Mouse (Mus musculus) embryonic facial prominence, embryonic 11.5 days (tissue): ENCODE measurements around the gene Arhgap27. TPM values are rescaled to one million over a fixed set of nuclear protein-coding genes. Genes with fewer than 3 reads are reported as not detected.

Source experiments
- ATAC-seq: fragments of 200-750 bp; cut with Nextera tagmentation; replicated peaks from 2 replicates; pipeline ENCODE4 v1.8.0; 2017; ENCODE audit warnings: low read depth; ENCODE audit not compliant: insufficient number of reproducible peaks, low FRiP score, low TSS enrichment
- DNase-seq: peaks from one replicate; pipeline ENCODE4 v3.0.0-alpha.2; 2015; ENCODE audit warnings: low spot score
- H3K27ac ChIP-seq: fragments of 300-500 bp; sonication (generic); replicated peaks from 2 replicates; pipeline ENCODE4 v1.5.1; 2014; ENCODE audit warnings: mild to moderate bottlenecking, low read depth, low read length, control low read depth
- H3K27me3 ChIP-seq: fragments of 300-500 bp; sonication (generic); 2 replicates; pipeline ENCODE4 v1.6.1; 2014; ENCODE audit warnings: mild to moderate bottlenecking, low read length, moderate library complexity, mixed read lengths; ENCODE audit not compliant: control insufficient read depth, insufficient read depth
- H3K36me3 ChIP-seq: fragments of 300-500 bp; sonication (generic); replicated peaks from 2 replicates; pipeline ENCODE4 v1.6.1; 2014; ENCODE audit warnings: low read depth, mild to moderate bottlenecking, low read length, moderate library complexity, mixed read lengths; ENCODE audit not compliant: control insufficient read depth, insufficient read depth
- H3K4me1 ChIP-seq: fragments of 300-500 bp; sonication (generic); 2 replicates; pipeline ENCODE4 v1.6.1; 2014; ENCODE audit warnings: low read length, mixed read lengths; ENCODE audit not compliant: control insufficient read depth, insufficient read depth
- H3K4me2 ChIP-seq: fragments of 300-500 bp; sonication (generic); 2 replicates; pipeline ENCODE4 v1.6.1; 2014; ENCODE audit warnings: low read depth, mild to moderate bottlenecking, control low read depth, low read length, moderate library complexity
- H3K4me3 ChIP-seq: fragments of 300-500 bp; sonication (generic); 2 replicates; pipeline ENCODE4 v1.5.1; 2014; ENCODE audit warnings: low read depth, low read length, control low read depth
- H3K9ac ChIP-seq: fragments of 300-500 bp; sonication (generic); replicated peaks from 2 replicates; pipeline ENCODE4 v1.6.1; 2014; ENCODE audit warnings: mild to moderate bottlenecking, control low read depth, low read length
- H3K9me3 ChIP-seq: fragments of 300-500 bp; sonication (generic); replicated peaks from 2 replicates; pipeline ENCODE4 v1.6.1; 2016; ENCODE audit warnings: mild to moderate bottlenecking, low read length, inconsistent platforms, mixed read lengths; ENCODE audit not compliant: control insufficient read depth
- WGBS: fragments of 180-500 bp; shearing (Covaris S2); extraction: QIAGEN DNeasy Blood & Tissue Kit; methylation state at CpG from one replicate; pipeline ENCODE4 v1.1.7; 2014; 5-methylcytosine and 5-hydroxymethylcytosine counted together
- polyA plus RNA-seq: library from polyadenylated mRNA; unstranded; fragments of >200 nt; fragmentation: Nextera tagmentation; extraction: Ambion mirVana; gene quantifications from 2 replicates; pipeline ENCODE4 v1.2.1, GENCODE M21; 2014

Gene Arhgap27
- polyA plus RNA-seq, 1 experiment from 2014 or later, result 2.9 TPM

DNA sequence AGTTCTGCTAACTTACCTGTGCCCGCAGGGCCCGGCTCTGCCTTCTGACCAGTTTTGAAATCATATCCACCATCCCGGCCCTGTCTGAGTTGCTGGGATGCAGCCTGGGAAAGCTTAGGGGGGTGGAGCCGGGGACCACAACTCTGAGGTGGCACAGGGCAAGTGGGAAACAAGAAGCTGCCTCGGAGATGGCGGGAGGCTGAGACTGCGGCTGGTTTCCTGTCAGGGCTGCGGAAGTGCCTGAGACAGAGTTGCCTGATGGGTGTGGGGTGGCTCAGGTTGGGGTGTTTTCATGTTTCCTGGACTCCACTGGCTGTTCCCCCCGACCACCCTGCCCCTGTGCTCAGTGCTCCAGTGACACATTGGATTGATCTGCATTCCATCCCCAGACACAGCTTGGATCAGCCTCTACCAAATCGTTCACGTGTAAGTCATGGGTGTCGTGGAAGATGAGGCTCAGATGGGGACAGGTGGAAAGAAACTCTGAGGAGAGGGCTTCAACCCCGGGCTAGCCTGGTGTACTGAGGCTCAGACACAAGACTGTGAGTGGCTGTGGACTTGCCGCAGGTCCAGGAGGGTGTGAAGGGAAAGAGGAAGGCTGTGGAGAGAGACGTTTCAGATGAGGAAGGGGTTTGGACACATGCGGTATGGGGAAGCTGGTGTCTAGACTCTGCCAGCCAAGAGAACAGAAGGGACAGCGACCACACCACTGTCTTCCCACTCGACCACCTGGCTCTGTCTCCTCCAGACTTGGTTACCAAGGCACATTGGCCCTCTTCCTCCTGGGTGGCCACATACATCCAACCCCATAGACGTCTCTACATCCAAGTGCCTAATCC lies 18.8 kb downstream of the Arhgap27 start:
- Histone ChIP-seq H3K4me2 (no peak overlapping the region), H3K9me3 (no peaks in the 10 kb centered on the region), H3K36me3 (no peaks in the 10 kb centered on the region), H3K4me1 (0 out of 2 replicates have a peak, but pooled peaks cover 3% of the 10 kb centered on the region), H3K27ac (no peak overlapping the region), H3K9ac (no peak overlapping the region), H3K4me3 (no peak overlapping the region), H3K27me3 (no peaks in the 10 kb centered on the region)
- ATAC-seq (no peak), DNase-seq (no peak)
- WGBS, result 72% methylated on average over 19 of the region's 19 CpGs

DNA sequence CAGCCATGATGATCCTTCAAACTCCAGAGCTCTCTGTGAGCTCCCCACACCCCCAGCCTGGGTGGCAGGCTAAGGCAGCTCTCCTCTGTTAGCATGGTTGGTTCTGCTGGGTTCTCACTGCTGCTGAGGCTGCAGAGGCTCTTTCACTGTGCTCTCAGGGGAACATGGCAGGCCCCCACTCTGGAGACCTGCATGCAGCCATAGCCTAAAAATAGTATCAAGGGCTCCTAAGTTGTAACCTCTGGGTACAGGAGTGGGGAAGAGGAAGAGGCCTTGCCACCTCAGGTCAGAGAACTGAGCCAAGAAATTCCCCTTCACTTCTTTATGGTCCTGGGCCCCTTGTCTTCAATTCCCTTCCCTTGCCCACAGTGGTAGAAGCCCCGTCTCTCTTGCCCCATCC lies 19.6 kb downstream of the Arhgap27 start:
- H3K27ac ChIP-seq, result no peak overlapping the region
- 89% methylated on average over 1 of the region's 1 CpGs for WGBS

DNA sequence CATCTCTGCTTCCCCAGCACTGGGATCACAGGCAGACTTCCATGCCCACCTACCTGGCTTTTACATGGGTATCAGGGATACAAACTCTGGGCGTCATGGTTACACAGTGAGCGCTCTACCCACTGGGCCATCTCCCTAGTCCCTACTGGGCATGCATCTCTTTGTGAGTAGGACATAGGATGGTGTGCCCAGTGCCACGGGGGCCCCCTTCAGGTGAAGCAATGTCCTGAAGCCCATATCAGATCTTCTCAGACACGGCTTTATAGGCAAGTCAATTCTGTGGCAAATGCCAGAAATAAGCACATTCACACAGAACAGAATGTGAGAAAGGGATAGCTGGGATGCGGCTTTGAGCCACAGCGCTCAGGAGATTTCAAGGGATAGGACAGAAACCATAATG lies 20.4 kb downstream of the Arhgap27 start:
- no peak overlapping the region for H3K27ac ChIP-seq
- DNase-seq, result no peak

More for the DNA sequence above, 19.6 kb downstream of the Arhgap27 start:
- Histone ChIP-seq H3K4me3 (no peak overlapping the region), H3K36me3 (no peaks in the 10 kb centered on the region), H3K4me2 (no peak overlapping the region), H3K9ac (no peak overlapping the region; the same call in 1 of the 2 replicates), H3K27me3 (no peaks in the 10 kb centered on the region), H3K9me3 (no peaks in the 10 kb centered on the region), H3K4me1 (0 out of 2 replicates have a peak, but pooled peaks cover 5% of the 10 kb centered on the region)
- ATAC-seq, result no peak
- DNase-seq, result no peak

DNA sequence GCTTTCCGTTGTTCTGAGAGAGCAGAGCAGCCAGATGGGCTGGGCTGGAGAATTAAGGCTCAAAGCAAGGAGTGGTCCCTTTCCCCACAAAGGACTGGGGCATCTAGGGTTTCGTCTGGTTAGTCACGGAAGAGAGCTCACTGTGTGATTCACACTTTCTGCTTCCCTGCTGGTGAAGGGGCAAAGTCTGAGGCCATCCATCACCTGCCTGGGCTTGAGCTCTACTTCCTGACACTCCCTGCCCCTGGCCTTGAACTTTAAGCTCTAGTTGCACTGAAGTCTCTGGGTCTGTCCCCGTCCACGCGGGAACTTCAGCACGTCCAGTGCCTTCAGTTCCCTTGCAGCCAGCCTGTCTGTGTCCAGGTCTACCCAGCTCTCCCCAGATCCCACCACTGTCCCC lies 22.8 kb downstream of the Arhgap27 start:
- DNase-seq, result no peak
- ATAC-seq, result no peak
- Histone ChIP-seq H3K9me3 (no peaks in the 10 kb centered on the region), H3K27ac (no peak overlapping the region), H3K4me1 (0 out of 2 replicates have a peak, but pooled peaks cover 5% of the 10 kb centered on the region), H3K36me3 (no peaks in the 10 kb centered on the region), H3K4me3 (no peak overlapping the region), H3K4me2 (no peak overlapping the region), H3K27me3 (no peaks in the 10 kb centered on the region), H3K9ac (no peak overlapping the region)
- WGBS, result 51% methylated on average over 7 of the region's 7 CpGs

More for the DNA sequence above, 20.4 kb downstream of the Arhgap27 start:
- no peak overlapping the region for H3K4me3 ChIP-seq
- no peaks in the 10 kb centered on the region for H3K9me3 ChIP-seq
- H3K4me2 ChIP-seq, result no peak overlapping the region
- no peak for ATAC-seq
- no peaks in the 10 kb centered on the region for H3K27me3 ChIP-seq
- H3K9ac ChIP-seq, result no peak overlapping the region
- no peaks in the 10 kb centered on the region for H3K36me3 ChIP-seq
- 90% methylated on average over 6 of the region's 6 CpGs for WGBS
- 0 out of 2 replicates have a peak, but pooled peaks cover 5% of the 10 kb centered on the region for H3K4me1 ChIP-seq

DNA sequence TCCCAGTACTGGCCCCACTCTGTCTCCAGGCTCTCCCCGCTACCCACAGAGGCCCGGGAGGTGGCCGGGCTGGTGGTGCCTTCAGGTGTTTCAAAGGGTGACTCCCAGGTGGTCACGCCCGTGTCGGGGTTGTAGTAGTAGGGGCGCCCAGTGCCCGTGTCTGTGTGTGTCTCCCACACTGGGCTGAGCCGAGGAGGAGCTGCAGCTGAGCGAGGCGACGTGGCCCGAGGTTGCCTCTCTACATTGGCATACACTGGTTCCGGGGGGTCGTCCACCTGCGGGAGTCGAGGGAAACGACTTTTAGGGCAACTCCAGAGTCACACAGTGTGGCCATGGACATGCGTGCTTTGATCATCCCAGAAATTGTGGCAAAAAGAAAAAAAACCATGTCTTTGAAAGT lies 23.4 kb downstream of the Arhgap27 start:
- Histone ChIP-seq H3K4me2 (peak overlapping the region; percentile 23; the same call in 1 of the 2 replicates), H3K4me1 (0 out of 2 replicates have a peak, but pooled peaks cover 5% of the 10 kb centered on the region), H3K9me3 (no peaks in the 10 kb centered on the region), H3K36me3 (no peaks in the 10 kb centered on the region), H3K9ac (no peak overlapping the region), H3K27me3 (no peaks in the 10 kb centered on the region), H3K27ac (no peak overlapping the region), H3K4me3 (no peak overlapping the region)
- ATAC-seq (0 out of 2 replicates have a peak, but pooled peaks have one; percentile 15), DNase-seq (no peak)
- WGBS, result 73% methylated on average over 19 of the region's 19 CpGs

DNA sequence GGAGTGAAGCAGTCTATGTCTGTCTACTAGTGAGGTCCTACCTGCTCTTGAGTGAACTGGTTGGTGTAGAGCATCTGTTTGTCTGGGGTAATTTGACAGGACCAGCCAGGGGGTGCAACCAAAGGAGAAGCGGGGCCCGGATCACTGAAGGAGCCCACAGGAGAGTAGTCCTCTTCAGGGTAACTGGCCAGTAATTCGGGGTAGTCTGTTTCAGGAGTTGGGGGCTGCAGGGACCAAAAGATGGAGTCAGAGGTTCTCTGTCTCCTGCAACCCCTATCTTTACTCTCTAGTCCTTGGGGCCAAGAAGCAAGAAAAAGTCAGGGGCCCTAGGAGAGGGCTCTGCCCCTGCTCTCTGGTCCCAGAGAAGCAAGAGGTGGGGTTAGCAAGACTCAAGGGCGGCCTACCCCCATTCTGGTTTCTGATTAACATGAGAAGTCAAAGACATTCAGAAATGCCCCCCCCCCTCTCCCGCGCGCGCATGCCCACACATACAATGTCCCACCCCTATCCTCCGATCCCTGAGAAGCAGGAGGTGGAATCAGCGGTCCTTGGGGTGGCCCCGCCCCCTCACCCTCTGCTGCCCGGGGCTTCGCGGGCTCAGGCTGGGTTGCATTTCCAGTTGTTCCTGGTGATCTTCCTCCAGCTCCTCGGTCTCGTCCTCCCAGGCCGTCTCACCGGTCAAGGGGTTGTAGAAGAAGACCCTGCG lies 23.9 kb downstream of the Arhgap27 start:
- Histone ChIP-seq H3K9ac (no peak overlapping the region), H3K27me3 (peaks cover 3% of the 10 kb centered on the region), H3K4me1 (0 out of 2 replicates have a peak, but pooled peaks cover 5% of the 10 kb centered on the region), H3K4me2 (peak overlapping the region; percentile 23; the same call in 1 of the 2 replicates), H3K4me3 (no peak overlapping the region), H3K9me3 (no peaks in the 10 kb centered on the region), H3K36me3 (no peaks in the 10 kb centered on the region), H3K27ac (no peak overlapping the region)
- 0 out of 2 replicates have a peak, but pooled peaks have one; percentile 20 for ATAC-seq
- 35% methylated on average over 19 of the region's 19 CpGs for WGBS
- peak; percentile 40 for DNase-seq

DNA sequence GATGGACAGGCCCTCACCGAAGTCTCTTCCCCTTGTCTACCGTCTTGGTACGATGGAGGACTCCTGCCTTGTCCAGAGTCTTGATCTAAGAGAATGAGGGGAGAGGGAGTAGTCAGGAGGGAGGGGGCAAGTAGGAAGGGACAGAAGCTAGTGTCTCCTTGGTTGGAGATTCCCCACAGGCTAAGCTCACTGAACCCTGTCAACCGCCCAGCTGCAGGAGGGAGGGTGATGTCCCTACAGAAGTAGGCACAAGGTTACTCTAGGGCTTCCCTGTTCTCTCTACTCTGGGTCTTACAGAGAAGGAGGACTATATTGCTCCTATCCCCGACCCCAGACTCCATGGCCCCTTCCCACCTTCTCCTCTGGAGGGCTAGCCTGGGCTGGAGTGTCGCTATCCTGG lies 24.8 kb downstream of the Arhgap27 start:
- Histone ChIP-seq H3K4me3 (no peak overlapping the region), H3K36me3 (no peaks in the 10 kb centered on the region), H3K4me1 (0 out of 2 replicates have a peak, but pooled peaks cover 5% of the 10 kb centered on the region), H3K27ac (no peak overlapping the region), H3K9ac (no peak overlapping the region), H3K9me3 (no peaks in the 10 kb centered on the region), H3K4me2 (no peak overlapping the region), H3K27me3 (peaks cover 10% of the 10 kb centered on the region)
- ATAC-seq (no peak), DNase-seq (no peak)
- 92% methylated on average over 6 of the region's 6 CpGs for WGBS
